Mouse (Mus musculus) kidney, adult 9 months (tissue): ENCODE results near the gene Syne1.
"Not testable (repeated sequence)": the region's sequence is repeated elsewhere in the genome, so short reads cannot be mapped to it uniquely, and the experiment has no call there.

Source experiments
- DNase-seq: peaks from one replicate; pipeline ENCODE4 v3.0.0; 2022

Syne1 gene

DNA sequence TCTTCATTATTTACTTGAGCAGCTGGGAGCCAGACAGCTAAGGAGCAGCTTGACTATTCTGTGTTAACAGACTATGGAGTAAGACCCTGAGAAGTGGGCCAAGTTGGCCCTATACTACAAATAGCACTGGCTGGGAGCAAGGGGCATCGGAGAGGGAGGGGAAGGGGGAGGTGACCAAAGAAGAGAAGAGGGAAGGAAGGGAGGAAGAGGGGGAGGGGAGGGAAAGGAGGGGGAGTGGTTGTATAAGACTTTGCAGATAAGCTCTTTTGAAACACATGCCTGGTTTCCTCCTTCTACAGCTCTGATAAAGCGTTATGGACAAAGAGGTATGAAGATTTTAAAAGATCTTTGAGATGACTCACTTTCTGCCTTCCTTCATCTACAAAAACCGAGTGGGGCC is 36.0 kb downstream of the Syne1 start:
- DNase-seq = no peak

DNA sequence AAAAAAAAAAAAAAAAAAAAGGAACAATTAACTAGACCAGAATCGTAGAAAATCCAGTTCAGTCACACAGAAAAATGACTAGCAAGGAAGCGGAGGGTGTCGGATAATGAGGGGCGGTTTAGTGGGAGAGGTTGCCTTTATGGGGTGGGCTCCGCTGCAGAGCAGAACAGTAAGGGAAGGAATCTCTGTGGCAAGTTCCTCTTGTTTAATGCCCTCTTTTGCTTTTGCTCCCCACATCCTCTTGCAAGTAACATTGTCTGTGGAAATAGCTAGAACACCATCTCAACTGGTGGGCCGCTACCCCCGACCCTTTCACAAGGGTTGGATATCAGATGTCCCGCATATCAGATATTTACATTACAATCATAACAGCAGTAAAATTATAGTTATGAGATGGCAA is 37.1 kb downstream of the Syne1 start:
- DNase-seq = no peak

DNA sequence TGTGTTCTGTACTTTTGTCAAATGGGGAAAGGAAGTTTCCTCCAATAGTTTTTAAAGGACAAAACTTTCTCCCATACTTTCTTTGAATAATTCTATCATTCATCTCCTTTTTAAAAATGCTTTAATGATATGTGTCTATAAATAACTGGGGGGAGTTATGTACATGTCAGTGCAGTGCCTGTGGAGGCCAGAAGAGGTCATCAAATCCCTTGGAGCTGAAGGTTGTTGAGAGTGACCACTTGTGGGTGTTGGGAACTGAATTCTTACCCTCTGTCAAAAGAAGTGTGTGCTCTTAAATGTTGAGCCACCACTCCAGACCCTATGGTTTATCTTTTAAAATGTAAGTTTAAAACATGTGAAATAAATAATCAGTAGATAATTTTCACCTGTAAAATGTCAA is 39.0 kb downstream of the Syne1 start:
- DNase-seq = peak; percentile 7

DNA sequence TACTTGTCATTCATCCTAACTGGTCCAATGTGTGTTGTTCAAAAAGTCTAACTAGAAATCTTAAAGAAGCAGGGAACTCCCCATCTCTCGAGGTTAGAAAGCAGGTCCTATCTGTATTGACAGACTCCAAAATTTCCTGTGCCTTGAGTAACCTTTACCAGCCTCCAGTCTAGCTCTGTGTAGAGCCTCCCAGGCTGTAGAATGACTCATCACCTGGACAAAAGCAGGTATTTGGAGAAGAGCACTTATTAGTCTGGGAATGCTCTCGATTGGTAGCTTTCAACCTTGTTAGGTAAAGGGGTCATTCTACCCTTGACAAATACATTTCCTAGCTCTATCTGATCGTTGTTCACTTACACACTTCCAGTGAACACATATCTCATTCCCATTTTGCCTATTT is 39.9 kb downstream of the Syne1 start:
- DNase-seq = no peak

DNA sequence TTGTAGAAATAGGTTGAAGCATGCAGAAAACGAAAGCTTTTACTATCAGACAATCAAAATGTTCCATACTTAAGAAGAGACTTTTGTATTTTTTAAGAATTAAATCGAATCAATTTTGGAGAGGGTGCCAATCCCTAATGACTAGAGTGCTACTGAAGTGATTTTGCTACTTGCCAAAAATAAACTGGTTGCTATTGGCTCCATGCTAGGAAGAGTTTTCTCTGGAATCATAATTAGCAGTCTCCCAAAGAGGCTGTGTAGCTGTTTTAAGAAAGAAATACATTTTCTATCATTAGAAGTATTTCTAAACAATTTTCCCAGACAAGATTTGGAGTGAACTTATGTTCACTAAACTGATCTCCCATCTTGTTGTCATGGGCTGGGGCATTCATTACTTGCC is 43.8 kb downstream of the Syne1 start:
- DNase-seq = no peak

DNA sequence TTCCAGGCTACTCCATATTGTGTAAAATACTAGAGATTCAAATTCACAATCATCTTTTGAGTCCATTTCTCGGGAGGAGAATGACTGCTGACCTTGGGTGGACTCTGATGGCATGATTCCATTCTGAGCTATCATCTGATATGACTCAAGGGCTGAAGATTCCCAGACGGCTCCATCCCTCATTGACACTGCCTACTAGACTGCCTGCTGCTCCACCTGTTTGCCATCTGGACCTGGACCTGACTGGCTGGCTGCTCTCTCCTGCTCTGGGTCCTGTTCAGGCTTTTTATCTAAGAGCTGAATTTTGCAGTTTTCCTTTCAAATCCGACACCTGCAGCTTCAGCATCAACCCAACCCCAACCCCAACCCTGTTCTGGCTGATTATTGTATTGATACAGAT is 46.5 kb downstream of the Syne1 start:
- DNase-seq = no peak

DNA sequence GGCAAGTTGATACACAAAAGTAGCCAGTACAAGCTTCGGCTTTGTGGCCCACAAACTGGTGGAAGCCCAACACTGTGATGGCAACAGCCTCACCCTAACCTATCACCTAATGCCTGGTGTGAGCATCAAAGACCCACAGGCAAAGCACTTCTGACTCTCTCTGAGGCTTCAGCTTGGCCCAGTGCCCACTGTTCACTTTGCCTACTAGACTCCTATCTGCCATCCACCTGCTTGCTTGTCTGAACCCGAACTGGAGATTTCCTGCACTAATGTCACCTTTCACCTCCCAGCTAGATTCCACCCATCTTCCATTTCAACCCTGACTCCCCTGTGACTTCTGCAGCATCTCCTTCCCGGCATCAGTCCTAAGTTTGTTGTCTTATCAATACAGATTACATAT is 47.4 kb downstream of the Syne1 start:
- DNase-seq = no peak

DNA sequence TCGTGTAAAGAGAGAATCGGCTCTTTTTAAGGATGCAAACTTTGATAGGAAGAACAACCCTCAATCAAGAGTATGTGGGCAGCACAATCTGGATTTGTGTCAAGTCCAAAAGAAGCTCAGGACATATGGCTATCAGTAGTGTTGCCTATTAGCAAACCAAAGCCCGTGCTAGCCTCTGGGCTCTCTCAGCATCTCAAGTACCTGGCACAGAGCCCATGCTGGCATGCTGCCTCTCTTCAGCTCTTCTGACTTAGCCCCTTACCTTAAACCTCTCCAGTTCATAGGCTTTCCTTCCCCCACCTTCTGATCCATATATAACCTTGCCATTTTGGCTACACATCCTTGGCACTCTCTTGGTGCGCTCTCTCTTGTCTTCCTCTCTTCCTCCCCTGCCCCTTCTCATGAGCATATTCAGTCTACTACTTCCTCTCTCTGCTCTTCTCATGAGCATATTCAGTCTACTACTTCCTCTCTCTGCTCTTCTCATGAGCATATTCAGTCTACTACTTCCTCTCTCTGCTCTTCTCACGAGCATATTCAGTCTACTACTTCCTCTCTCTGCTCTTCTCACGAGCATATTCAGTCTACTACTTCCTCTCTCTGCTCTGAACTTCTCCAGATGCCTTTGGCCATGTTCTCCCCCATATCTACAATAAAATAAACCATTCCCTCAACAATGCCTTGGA is 51.5 kb downstream of the Syne1 start:
- not testable (repeated sequence) for DNase-seq

DNA sequence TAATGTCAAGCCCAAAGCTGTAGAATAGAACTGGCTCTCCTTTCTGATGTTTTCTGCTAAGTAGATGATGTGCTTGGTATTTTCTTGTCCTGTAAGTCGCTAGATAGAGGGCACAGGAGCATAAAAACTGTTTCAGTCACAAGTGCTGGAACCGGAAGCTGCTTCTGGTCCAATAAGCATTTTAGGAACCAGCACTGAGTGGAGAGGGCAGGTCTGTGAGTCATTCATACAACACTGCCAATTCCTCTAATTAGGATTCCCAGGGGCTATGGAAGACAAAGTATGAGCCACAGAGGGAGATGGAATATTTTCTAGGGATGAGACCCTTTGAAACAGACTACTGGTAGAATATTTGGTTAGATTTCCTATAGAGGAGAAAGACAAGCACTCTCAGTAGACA is 53.4 kb downstream of the Syne1 start:
- peak; percentile 7 for DNase-seq

DNA sequence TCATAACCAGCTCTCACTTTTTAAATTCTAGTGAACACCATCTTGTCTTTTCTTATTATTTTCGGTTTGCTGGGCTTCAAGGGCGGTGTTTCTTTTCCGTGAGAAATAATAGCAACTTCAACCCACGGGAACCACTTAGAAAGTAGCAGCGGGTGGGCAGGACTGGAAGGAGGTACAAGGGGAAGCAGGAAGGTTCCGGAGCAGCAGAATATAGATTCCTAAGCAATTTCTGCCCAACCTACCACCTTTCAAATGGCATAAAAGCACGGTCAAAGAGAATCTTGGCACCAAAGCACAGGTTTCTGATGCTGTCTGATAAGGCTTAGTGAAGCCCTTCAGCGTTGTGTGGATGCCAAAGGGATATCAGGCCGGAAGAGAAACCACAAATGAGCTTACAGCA is 60.2 kb downstream of the Syne1 start:
- no peak for DNase-seq

DNA sequence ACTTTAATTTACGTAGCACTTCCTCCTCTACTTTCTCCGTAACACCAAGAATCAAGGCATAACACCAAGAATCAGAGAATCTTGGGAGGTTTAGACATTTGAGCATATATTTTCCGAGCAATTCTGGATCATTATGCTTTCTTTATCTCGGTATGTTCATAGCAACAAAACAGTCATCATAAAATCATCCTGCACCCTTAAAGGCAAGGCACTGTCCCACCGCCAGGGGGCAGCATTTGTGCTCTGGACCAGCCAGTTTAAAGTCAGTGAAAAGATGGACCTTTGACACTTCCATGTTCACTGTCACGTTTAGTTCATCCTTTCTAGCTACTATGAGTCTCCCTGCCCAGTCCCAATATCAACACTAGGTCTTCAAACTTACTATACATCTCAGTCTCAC is 61.3 kb downstream of the Syne1 start:
- peak; percentile 6 for DNase-seq

DNA sequence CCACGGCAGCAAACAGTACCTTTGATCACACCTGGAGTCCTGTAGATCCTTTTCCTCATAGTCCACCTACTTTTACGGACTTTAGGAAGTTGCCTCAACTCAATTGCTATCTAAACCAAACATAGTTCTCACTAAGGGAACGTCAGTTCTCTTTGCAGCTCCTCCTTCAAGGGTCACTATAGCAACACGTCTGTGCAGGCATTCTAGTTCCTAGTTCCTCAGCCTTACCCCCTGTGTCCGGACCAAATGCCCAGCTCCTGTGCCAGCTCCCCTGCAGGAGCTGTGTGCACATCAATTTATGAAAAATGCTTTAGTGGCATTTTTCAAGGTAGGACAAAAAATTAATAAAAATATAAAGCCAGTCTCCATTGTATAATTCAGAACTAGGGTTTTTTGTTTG is 63.2 kb downstream of the Syne1 start:
- no peak for DNase-seq

DNA sequence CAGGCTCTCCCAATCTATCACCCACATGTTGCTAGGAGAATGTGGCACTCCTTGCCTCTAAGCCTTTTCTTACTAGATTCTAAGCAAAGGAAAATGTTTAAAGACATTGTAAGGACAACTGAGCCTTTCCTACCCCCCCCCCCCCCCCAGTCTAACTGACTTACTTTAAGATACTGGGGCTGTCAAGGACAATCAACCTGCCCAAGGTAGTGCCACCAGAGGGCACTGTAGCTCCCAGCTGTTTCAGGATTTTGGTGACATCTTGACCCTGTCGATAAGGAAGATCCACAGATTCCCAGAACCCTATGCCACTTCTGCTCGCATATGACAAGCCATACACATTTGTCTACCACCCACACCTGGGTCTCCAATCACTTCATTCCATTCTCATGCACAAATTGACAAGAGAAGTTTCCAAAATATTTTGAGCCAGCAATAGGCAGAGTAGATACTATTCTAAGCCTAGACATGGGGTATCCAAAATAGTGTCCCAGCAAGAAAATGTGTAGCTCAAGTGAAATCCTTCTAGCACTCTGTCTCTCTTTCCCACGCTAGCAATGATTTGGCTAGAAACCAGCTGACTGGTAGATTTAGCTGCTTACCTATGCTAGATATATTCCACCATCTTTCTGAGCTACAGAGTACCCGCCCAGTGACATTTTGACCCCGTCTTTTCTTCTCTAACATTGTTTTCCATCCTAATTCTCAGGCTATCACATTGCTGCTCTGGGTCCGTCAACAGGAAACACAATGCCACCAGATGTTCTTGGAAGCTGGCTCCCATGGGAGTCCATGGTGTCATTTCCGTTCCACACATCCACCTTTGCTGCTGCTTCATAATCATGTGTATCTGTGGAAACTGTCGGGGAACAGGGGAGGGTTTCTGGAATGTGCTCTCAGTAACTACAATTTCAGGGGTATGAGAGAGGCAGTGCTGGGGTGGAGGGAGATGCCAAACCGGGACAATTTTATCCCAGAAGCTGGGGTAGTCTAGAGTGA is 70.4 kb downstream of the Syne1 start:
- DNase-seq = peak; percentile 39

DNA sequence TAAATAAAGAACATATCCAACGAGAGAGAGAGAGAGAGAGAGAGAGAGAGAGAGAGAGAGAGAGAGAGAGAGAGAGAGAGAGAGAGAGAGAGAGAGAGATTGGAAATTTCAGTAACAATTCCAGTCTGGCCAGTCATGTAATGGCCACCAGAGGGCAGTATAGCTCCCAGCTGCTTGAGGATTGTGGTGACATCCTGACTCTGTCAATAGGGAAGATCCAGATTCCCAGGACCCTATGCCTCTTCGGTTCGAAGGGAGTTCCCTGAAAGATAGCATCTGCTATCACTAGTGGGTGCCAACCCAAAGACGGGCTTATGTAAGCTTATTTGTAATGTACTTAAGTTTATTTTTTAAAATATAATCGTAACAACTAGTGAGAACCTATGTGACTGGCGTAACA is 71.2 kb downstream of the Syne1 start:
- DNase-seq = peak; percentile 33

DNA sequence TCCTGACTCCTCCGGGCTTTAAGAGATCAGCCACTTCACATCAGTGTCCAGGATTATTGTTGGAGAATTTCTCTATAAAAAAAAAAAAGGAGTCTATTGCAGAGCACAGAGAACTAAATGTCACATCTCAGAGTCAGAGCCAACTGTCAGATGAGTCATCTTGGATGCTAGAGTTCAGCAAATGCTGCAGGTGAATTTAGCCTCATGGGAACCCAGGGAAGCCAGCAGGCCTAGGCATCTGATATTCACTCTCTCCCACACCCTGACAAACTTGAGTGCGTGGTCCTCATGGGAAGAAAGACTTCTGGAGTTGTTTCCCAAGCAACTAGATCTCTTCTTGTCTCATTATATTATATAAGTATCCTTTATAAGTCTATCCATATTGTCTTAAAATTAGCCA is 82.6 kb downstream of the Syne1 start:
- no peak for DNase-seq

DNA sequence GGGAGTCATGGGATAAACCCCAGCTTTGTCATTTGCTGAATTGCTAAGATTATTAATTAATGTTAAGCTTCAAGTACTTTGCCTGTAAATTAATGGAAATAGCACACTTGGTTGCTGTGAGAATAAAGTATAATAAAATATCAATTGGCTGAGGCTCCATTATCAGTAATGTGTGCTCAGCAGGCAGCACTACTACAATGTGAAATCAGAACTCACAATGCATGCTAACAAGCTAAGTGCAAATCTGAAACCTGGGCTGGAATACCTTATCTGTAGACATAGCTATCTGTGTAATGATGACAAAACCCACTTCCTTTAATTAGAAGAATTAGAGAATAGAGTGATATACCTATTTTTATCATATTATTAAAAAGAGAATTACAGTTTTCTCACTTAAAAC is 97.5 kb downstream of the Syne1 start:
- no peak for DNase-seq

DNA sequence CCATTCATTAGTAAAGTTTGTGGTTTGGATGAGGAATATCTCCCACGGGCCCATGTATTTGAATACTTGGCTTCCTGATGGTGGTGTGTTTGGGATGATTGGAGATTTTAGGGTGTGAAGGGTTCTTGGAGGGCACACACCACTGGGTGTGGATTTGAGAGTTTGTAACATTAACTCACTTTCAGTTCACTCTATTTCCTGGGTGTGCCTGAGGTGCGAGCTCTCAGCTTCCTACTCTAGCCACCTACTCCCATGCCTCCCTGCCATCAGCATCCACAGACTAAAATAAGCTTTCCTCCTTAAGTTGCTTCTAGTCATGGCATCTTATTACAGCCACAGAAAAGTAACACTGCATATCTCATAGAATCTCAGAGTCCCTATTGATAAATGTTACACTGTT is 101.3 kb downstream of the Syne1 start:
- no peak for DNase-seq

DNA sequence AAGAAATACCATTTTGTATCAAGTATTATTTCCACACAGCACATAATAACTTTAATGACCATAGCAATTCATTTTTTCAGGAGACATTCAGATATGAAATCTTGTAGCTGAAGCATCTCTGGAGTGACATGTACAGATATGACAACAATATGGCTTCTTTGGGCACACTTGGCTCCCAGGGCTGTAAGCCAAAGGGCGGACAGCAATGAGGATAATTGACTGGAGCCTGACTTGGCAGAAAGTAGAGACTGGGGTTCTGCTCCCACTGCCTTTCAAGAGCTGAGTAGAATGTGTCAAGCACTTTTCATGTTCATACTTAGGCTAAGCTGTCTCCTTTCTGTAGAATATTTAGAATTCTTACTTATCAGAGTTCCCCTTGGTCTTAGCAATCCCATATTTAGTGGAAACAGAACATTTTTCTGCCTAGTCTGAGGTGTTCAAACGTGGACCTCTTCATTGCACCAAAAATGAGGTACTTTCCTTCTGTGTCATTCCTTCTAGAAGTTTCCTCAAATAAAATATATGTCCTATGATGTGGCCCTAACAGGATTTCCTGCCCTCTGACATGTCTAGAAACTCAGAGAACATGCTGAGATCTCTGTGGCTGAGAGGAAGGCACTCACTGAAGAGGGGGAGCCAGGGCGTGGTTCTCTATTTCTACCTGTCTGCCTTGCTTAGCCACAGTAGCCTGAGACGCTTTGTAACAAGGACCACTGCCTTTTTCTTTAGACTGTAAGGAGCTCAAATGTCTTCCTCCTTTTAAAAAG is 103.1 kb downstream of the Syne1 start:
- DNase-seq = no peak

DNA sequence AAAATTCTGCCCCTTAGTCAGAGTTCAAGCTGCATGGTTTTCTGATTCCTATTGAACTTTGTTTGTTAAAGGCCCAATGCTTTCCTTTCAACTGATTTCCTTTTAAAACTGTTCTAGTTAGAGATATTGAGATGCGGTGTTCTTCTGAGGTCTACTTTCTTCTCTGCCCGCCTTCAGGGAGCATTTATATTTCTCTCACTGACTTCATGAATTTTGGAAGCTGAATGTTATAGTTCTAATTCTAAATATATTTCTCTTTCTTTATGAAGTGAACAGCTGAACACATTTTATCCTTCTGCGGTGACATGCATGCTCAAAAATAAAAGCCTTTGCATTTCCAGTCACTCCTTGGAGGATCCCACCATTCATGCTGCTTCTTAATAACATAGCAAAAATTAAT is 106.0 kb downstream of the Syne1 start:
- no peak for DNase-seq

DNA sequence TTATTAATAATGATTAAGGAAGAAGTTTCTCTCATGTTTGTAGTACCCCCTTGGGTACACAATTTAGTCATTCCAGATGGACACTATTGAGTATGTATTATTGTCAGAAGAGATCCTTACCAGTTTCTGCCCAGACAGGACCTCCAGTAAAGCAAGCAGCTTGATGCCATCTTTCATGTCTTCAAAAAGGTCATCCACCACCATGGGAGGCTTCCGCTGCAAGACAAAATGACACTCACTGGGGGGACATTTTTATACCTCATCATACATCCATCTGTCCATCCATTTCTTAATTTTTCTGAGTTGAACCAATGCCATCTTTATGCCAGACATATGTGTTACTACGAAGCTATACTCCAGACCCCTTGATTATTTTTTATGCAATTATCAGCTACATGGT is 108.3 kb downstream of the Syne1 start:
- DNase-seq = no peak

DNA sequence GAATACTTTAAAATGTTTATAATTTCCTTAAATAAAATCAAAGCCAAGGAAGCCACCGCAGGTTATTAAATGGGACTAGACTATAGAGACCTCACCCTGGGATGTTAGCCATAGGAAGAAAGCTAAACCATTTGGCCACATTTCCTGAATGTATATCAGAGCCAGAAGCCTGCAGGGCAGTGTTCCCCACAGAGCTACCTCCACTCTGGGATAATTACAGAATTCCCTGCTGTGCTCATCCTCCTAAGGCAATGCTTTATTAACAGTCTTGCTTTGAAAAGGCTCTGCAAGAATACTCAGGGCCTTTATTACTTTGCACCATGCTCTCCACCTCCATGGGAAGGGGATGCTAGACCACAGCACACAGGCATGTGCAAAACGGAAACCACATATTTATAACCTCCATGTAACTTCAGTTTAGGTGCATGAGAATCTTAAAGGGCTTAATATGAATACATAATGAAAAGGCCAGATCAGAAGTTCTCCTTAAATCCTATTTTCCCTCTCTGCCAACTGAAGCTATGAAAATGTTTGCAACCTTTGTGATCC is 111.4 kb downstream of the Syne1 start:
- DNase-seq = no peak

DNA sequence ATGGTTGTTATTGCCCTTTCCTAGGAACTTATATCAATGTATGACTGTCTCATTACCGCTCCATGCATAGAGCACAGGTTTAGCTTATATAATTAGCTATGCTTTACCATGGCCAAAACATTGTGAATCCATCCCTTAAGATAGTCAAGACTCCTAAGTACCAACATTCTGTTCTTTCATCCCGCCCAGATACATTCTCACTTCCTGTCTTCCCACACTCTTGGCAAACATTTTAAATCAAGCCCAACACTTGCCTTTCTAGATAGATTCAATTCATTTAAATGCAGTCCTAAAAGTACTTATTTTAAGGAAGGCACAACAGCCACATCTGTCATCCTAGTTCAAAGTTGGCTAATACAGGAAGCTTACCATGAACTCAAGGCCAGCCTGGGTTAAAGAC is 113.5 kb downstream of the Syne1 start:
- no peak for DNase-seq

DNA sequence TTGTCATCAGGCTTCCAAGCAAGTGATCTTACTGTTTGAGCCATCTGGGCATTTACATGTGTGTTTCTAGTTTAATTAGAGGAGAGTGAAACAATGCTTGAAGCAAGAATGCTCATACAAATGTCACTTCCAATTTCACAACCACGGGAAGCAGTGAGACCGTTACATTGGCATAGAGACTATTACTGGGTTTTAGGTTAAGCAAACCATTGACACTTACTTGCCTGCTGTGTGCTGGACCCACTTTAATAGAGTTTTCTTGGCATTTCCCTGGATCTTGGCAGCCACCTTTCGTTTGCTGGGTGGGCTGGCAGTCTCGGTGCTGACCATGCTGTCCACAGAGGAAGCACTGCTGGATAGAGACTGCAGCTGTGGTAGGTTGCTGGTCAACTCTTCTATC is 127.3 kb downstream of the Syne1 start:
- DNase-seq = no peak
